Mouse (Mus musculus) ES-CJ7 (cell line): ENCODE data around the gene Rapgef4.

ENCODE experiments used
- DNase-seq: peaks from one replicate; pipeline ENCODE4 v3.0.0; 2011; ENCODE audit warnings: low read depth, low spot score

Gene Rapgef4

GRCm38 (mm10) chr2:71980771-71981342, at the start of gene Rapgef4:
TSS of gene Rapgef4 (plus strand) at chr2:71981240.
- DNase-seq = no peak

GRCm38 (mm10) chr2:71934046-71934445, 47.0 kb upstream of the Rapgef4 start:
- DNase-seq = no peak

- no peak for DNase-seq
Observed at GRCm38 (mm10) chr2:71936711-71937110, 44.3 kb upstream of the Rapgef4 start.

GRCm38 (mm10) chr2:71937649-71938308, 43.3 kb upstream of the Rapgef4 start:
- no peak for DNase-seq

GRCm38 (mm10) chr2:71938716-71939393, 42.2 kb upstream of the Rapgef4 start:
- DNase-seq = no peak

- DNase-seq = no peak
Observed at GRCm38 (mm10) chr2:71941005-71941720, 39.9 kb upstream of the Rapgef4 start.

- no peak for DNase-seq
Observed at GRCm38 (mm10) chr2:71941721-71942087, 39.3 kb upstream of the Rapgef4 start.

GRCm38 (mm10) chr2:71951212-71951611, 29.8 kb upstream of the Rapgef4 start:
- no peak for DNase-seq

GRCm38 (mm10) chr2:71955637-71956036, 25.4 kb upstream of the Rapgef4 start:
- peak; percentile 68 for DNase-seq

GRCm38 (mm10) chr2:71956463-71956862, 24.6 kb upstream of the Rapgef4 start:
- peak; percentile 23 for DNase-seq

GRCm38 (mm10) chr2:71957951-71958350, 23.1 kb upstream of the Rapgef4 start:
- DNase-seq = no peak

GRCm38 (mm10) chr2:71958393-71958792, 22.6 kb upstream of the Rapgef4 start:
- no peak for DNase-seq

- DNase-seq = no peak
Observed at GRCm38 (mm10) chr2:71964216-71964615, 16.8 kb upstream of the Rapgef4 start.

- DNase-seq = peak; percentile 81
Observed at GRCm38 (mm10) chr2:71965476-71965875, 15.6 kb upstream of the Rapgef4 start.

GRCm38 (mm10) chr2:71966737-71967136, 14.3 kb upstream of the Rapgef4 start:
- DNase-seq = no peak

GRCm38 (mm10) chr2:71967855-71968254, 13.2 kb upstream of the Rapgef4 start:
- DNase-seq = no peak

GRCm38 (mm10) chr2:71973646-71974045, 7.4 kb upstream of the Rapgef4 start:
- no peak for DNase-seq

GRCm38 (mm10) chr2:71974143-71974846, 6.7 kb upstream of the Rapgef4 start:
- DNase-seq = no peak

GRCm38 (mm10) chr2:71979981-71980380, 1.1 kb upstream of the Rapgef4 start:
- no peak for DNase-seq

GRCm38 (mm10) chr2:71981343-71981851, 357 bp downstream of the Rapgef4 start:
- DNase-seq = no peak

- DNase-seq = no peak
Observed at GRCm38 (mm10) chr2:71981896-71982295, 856 bp downstream of the Rapgef4 start.
